Mouse (Mus musculus) liver, embryonic 14.5 days (tissue): ENCODE results near the gene Bdh2. TPM values are rescaled to one million over a fixed set of nuclear protein-coding genes. Genes with fewer than 3 reads are reported as not detected.

Experiments used
- ATAC-seq: fragments of 200-750 bp; cut with Nextera tagmentation; 2 replicates; pipeline ENCODE4 v1.8.0; 2017; ENCODE audit warnings: moderate number of reproducible peaks, mild to moderate bottlenecking, moderate library complexity; ENCODE audit not compliant: insufficient read depth
- DNase-seq, 3 experiments: peaks; one replicate each; pipeline ENCODE4 v3.0.0-alpha.2; 2012 to 2013; ENCODE audit warnings: low read depth in 3 of 3, low spot score in 3 of 3
- H3K27ac ChIP-seq: fragments of 300-500 bp; sonication (generic); 2 replicates; pipeline ENCODE4 v1.5.1; 2014; ENCODE audit warnings: moderate library complexity, mild to moderate bottlenecking, control low read depth, inconsistent platforms
- H3K27me3 ChIP-seq: fragments of 300-500 bp; sonication (generic); 2 replicates; pipeline ENCODE4 v1.6.1; 2014; ENCODE audit warnings: mild to moderate bottlenecking, low read length, moderate library complexity; ENCODE audit not compliant: control insufficient read depth, insufficient read depth
- H3K36me3 ChIP-seq: fragments of 300-500 bp; sonication (generic); replicated peaks from 2 replicates; pipeline ENCODE4 v1.6.1; 2014; ENCODE audit warnings: low read depth; ENCODE audit not compliant: control insufficient read depth, insufficient read depth
- H3K4me1 ChIP-seq, 2 experiments: fragments of 200-500 bp in 1 of 2; fragments of 300-500 bp in 1 of 2; sonication (generic) in 1 of 2; replicated peaks; 2 replicates each; pipeline ENCODE4 v1.6.1; 2012 to 2014; ENCODE audit warnings: antibody characterized with exemption in 1 of 2, inconsistent platforms in 1 of 2, low read length in 1 of 2; ENCODE audit not compliant: control insufficient read depth in 2 of 2, insufficient read depth in 2 of 2
- H3K4me2 ChIP-seq: fragments of 300-500 bp; sonication (generic); 2 replicates; pipeline ENCODE4 v1.6.1; 2014; ENCODE audit warnings: low read depth, mild to moderate bottlenecking, control low read depth, moderate library complexity
- H3K4me3 ChIP-seq, 2 experiments: fragments of 200-500 bp in 1 of 2; fragments of 300-500 bp in 1 of 2; sonication (generic) in 1 of 2; 2 replicates each; pipeline ENCODE4 v1.5.1; 2012 to 2014; ENCODE audit warnings: low read depth in 2 of 2, low read length in 2 of 2, mild to moderate bottlenecking in 2 of 2, control low read depth in 1 of 2, inconsistent platforms in 1 of 2, moderate library complexity in 1 of 2; ENCODE audit not compliant: insufficient read depth in 1 of 2
- H3K9ac ChIP-seq: fragments of 300-500 bp; sonication (generic); replicated peaks from 2 replicates; pipeline ENCODE4 v1.6.1; 2014; ENCODE audit warnings: mild to moderate bottlenecking, control low read depth, moderate library complexity
- H3K9me3 ChIP-seq: fragments of 300-500 bp; sonication (generic); 2 replicates; pipeline ENCODE4 v1.6.1; 2016; ENCODE audit warnings: low read length, mixed read lengths; ENCODE audit not compliant: control insufficient read depth
- CTCF ChIP-seq: IDR thresholded peaks from 2 replicates; pipeline ENCODE4 v1.5.1; 2016; ENCODE audit warnings: antibody characterized with exemption, low read depth, control low read depth
- EP300 ChIP-seq: IDR thresholded peaks from 2 replicates; pipeline ENCODE4 v1.6.1; 2016; ENCODE audit warnings: antibody characterized with exemption, low read depth
- WGBS: fragments of 180-500 bp; shearing (Covaris S2); extraction: QIAGEN DNeasy Blood & Tissue Kit; methylation state at CpG from one replicate; pipeline ENCODE4 v1.1.7; 2014; ENCODE audit not compliant: insufficient replicate concordance; 5-methylcytosine and 5-hydroxymethylcytosine counted together
- polyA plus RNA-seq, 2 experiments: library from polyadenylated mRNA; depleted of rRNA in 1 of 2; stranded (reverse) in 1 of 2; unstranded in 1 of 2; fragments of >200 nt; fragmentation: Nextera tagmentation in 1 of 2; extraction: Ambion mirVana in 1 of 2; gene quantifications; 2 replicates each; pipeline versions ENCODE4 v1.2.1 to v1.2.3; 2012 to 2014

Gene Bdh2
- polyA plus RNA-seq, 2 experiments = 0.26 to 0.41 TPM

DNA sequence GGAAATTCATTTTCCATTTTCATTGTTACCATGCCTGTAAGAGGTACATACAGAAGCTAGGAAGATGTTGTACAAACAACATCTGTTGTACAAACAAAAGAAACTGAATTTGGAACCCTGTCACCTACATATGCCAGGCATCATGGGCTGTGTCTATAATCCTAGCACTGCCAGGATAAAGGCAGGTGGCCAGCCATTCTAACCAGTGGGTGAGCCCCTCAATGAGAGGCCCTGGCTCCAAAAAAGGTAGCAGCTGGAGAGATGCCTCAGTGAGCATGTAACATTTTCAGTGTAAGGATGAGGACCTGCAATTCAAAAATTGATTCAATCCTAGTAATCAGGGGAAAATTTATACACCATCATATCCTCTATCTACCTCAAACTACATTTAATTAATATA is 68.0 kb downstream of the Bdh2 start:
- no peak for DNase-seq
- no peaks in the 10 kb centered on the region for H3K36me3 ChIP-seq
- no peaks in the 10 kb centered on the region for H3K27me3 ChIP-seq
- no peak overlapping the region for H3K4me2 ChIP-seq
- no peaks in the 10 kb centered on the region for H3K4me1 ChIP-seq
- no peak overlapping the region for H3K4me3 ChIP-seq
- no peak for ATAC-seq
- H3K27ac ChIP-seq = no peak overlapping the region
- no peak overlapping the region for H3K9ac ChIP-seq
- H3K9me3 ChIP-seq = no peaks in the 10 kb centered on the region
- no peak for TF ChIP-seq EP300
- TF ChIP-seq CTCF = no peak

- DNase-seq (no peak), ATAC-seq (no peak)
- no peak overlapping the region for H3K4me2 ChIP-seq
- H3K4me3 ChIP-seq = no peak overlapping the region
- 64% methylated on average over 3 of the region's 3 CpGs for WGBS
- H3K9ac ChIP-seq = no peak overlapping the region
- no peaks in the 10 kb centered on the region for H3K4me1 ChIP-seq
- H3K36me3 ChIP-seq = no peaks in the 10 kb centered on the region
- no peak overlapping the region for H3K27ac ChIP-seq
- no peaks in the 10 kb centered on the region for H3K9me3 ChIP-seq
- H3K27me3 ChIP-seq = no peaks in the 10 kb centered on the region
- no peak for TF ChIP-seq EP300
- no peak for TF ChIP-seq CTCF
These were observed 70.8 kb downstream of the Bdh2 start for GRCm38 (mm10) chr3:135351857-135352256.

Other genes with a start within 250 kb of the Bdh2 start
- 9.2 and 24.2 TPM in 2 replicates for gene Cenpe, start 68.7 kb upstream of the Bdh2 start, polyA plus RNA-seq (2012; rRNA removed)
- gene Cenpe, start 68.7 kb upstream of the Bdh2 start, polyA plus RNA-seq (2014; fragmentation: Nextera tagmentation; extraction: Ambion mirVana) = 22.0 and 22.9 TPM in 2 replicates
- gene Slc9b2, start 26.5 kb downstream of the Bdh2 start, polyA plus RNA-seq (2012; rRNA removed) = 0.02 and 0.04 TPM in 2 replicates
- gene Slc9b2, start 26.5 kb downstream of the Bdh2 start, polyA plus RNA-seq (2014; fragmentation: Nextera tagmentation; extraction: Ambion mirVana) = 0.22 and 0.40 TPM in 2 replicates
- 0.03 TPM in 2 replicates for gene Slc9b1, start 66.8 kb downstream of the Bdh2 start, polyA plus RNA-seq (2012; rRNA removed)
- gene Slc9b1, start 66.8 kb downstream of the Bdh2 start, polyA plus RNA-seq (2014; fragmentation: Nextera tagmentation; extraction: Ambion mirVana) = not detected in 2 replicates
- gene Cisd2, start 142.7 kb downstream of the Bdh2 start, polyA plus RNA-seq (2012; rRNA removed) = 10.3 and 16.5 TPM in 2 replicates
- 22.3 and 23.8 TPM in 2 replicates for gene Cisd2, start 142.7 kb downstream of the Bdh2 start, polyA plus RNA-seq (2014; fragmentation: Nextera tagmentation; extraction: Ambion mirVana)
- gene Ube2d3, start 156.9 kb downstream of the Bdh2 start, polyA plus RNA-seq (2012; rRNA removed) = 104 and 112 TPM in 2 replicates
- gene Ube2d3, start 156.9 kb downstream of the Bdh2 start, polyA plus RNA-seq (2014; fragmentation: Nextera tagmentation; extraction: Ambion mirVana) = 246 and 266 TPM in 2 replicates
- gene Manba, start 204.4 kb downstream of the Bdh2 start, polyA plus RNA-seq (2012; rRNA removed) = 1.5 and 2.2 TPM in 2 replicates
- 4.9 and 5.7 TPM in 2 replicates for gene Manba, start 204.4 kb downstream of the Bdh2 start, polyA plus RNA-seq (2014; fragmentation: Nextera tagmentation; extraction: Ambion mirVana)